Mouse (Mus musculus): ENCODE data around the gene Slc7a11. TPM values are rescaled to one million over a fixed set of nuclear protein-coding genes. Genes with fewer than 3 reads are reported as not detected.

Gene Slc7a11
- polyA plus RNA-seq, 1 experiment from 2014 or later: 3.1 TPM

DNA sequence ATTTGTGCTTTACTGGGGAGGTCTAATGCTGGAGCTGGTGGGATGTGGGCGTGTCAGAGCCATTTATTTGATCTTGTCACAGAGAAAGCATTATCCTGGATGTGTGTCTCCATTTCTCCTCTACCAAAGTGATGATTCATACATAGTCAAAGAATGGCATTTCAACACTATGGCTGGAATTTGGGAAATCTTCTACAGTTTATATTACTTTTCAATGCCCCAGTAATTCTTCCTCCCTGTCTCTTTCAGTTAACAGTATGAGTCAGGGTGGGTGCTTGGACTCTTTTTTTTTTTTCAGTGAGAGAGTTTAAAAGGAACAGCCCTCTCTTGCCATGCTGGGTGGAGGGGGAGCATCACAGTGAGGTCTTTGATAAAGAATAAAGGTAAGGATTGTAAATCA, 441.8 kb downstream of the Slc7a11 start:
- H3K36me3 ChIP-seq: no peaks in the 10 kb centered on the region
- H3K4me3 ChIP-seq: no peak overlapping the region
- no peak overlapping the region for H3K4me2 ChIP-seq
- no peaks in the 10 kb centered on the region for H3K27me3 ChIP-seq
- H3K27ac ChIP-seq (replicated peaks): no peak overlapping the region
- H3K9me3 ChIP-seq: no peaks in the 10 kb centered on the region
- no peak overlapping the region for H3K9ac ChIP-seq
- WGBS: 83% methylated on average over 1 of the region's 1 CpGs
- no peaks in the 10 kb centered on the region for H3K4me1 ChIP-seq (replicated peaks)
- no peak for ATAC-seq (ENCODE audit: low FRiP score, low read depth)

DNA sequence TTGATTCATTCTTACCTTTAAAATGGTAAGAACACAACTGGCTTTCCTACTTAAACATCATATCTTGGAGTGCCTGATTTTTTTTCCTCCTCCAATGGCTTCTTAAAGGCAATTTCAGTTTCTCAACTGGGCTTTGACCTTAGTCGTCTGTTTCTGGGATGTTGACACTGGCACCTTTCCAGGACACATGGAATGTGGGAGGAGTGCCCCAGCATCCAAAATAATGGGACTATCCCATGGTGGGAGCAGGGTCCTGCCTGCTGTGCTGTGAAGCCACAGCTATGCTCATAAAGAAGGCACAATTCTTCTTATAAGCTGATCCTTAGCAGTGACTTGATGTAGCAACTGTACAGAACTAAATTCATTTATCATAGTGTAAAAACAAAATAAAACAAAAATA, 450.5 kb downstream of the Slc7a11 start:
- Histone ChIP-seq H3K27ac (replicated peaks) (no peak overlapping the region), H3K36me3 (no peaks in the 10 kb centered on the region), H3K27me3 (no peaks in the 10 kb centered on the region), H3K9me3 (no peaks in the 10 kb centered on the region), H3K4me2 (no peak overlapping the region), H3K4me1 (replicated peaks) (no peaks in the 10 kb centered on the region), H3K4me3 (no peak overlapping the region), H3K9ac (no peak overlapping the region)
- ATAC-seq (ENCODE audit: low FRiP score, low read depth): no peak
- WGBS: 43% methylated on average over 1 of the region's 1 CpGs

DNA sequence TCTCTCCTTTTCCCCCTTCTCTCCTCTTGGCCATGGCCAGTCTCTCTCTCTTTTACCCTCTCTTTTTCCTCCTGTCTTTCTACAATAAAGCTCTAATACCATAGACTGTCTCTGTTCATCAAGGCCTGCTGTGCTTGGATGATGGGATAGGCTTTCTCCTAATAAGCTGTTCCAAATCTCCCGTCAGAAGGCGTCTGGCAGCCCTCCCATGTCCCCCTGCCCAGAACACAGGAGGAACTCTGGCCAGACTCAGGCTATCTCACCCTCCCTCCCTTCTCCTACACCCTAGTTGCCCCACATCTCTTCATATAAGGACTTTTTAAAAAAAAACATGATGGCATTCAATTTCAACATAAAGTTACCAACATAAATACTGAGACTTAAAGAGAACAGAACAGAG, 456.2 kb downstream of the Slc7a11 start:
- Histone ChIP-seq H3K4me1 (replicated peaks) (no peaks in the 10 kb centered on the region), H3K27me3 (no peaks in the 10 kb centered on the region), H3K4me3 (no peak overlapping the region), H3K9me3 (no peaks in the 10 kb centered on the region), H3K9ac (no peak overlapping the region), H3K4me2 (no peak overlapping the region), H3K36me3 (no peaks in the 10 kb centered on the region), H3K27ac (replicated peaks) (no peak overlapping the region)
- WGBS: 63% methylated on average over 2 of the region's 2 CpGs
- ATAC-seq (ENCODE audit: low FRiP score, low read depth): no peak

DNA sequence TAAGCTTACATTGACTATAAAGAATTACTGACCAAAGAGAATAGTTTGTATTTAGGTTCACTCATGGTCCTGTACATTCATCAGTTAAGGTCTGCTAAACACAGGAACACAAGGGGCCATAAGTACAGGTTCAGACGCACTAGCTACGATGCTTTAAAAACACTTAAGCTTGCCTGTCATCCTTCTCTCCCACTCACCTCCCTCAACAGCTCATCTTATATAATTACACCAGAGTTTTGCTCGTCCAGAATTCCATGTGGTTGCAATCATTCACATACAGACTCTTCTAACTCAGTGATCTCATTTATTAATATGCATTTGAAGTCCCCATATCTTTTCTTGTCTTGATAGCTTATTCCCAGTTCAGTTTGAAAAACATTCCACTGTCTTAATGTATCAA, 458.6 kb downstream of the Slc7a11 start:
- H3K9me3 ChIP-seq: no peaks in the 10 kb centered on the region
- 66% methylated on average over 3 of the region's 3 CpGs for WGBS
- no peak overlapping the region for H3K9ac ChIP-seq
- H3K4me2 ChIP-seq: no peak overlapping the region
- no peak overlapping the region for H3K27ac ChIP-seq (replicated peaks)
- H3K27me3 ChIP-seq: no peaks in the 10 kb centered on the region
- no peaks in the 10 kb centered on the region for H3K4me1 ChIP-seq (replicated peaks)
- H3K36me3 ChIP-seq: no peaks in the 10 kb centered on the region
- ATAC-seq (ENCODE audit: low FRiP score, low read depth): no peak
- H3K4me3 ChIP-seq: no peak overlapping the region

DNA sequence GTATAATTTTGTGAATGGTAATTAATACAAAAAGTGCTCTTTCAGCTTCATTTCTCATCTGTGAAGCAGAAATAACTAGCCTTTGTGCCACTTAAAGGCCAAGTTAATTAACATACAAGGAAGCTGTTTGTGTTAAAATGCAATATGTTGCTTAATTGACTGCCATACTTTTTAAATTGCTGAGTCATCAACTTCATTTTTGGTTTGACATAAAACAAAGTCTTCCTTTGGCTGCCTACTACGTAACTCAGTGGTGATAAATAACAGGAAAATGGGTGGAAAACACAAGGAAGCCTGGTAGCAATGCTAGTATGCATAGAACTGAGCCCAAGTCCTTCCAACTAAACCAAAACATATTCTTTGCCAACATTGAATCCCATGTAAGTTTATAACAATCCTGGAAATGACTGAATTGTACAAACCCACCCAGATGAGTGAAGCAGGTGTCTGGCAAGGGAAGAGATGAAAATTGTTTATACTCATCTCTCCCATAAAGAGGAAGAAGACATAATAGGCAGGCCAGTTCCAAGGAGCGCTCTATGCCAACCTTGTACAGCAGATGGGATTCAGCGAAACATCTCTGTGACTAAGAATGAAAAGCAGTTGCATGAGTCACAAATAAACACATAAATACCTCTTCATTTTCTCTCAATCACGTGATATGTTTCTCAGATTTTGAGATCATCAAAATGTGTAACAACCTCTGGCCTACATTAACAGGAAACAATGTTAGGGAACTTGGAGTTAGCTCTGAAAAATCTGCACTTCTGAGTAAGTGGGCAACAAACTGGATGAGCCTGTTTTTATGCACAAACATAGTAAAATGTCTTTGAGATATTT, 459.8 kb downstream of the Slc7a11 start:
- H3K27me3 ChIP-seq: no peaks in the 10 kb centered on the region
- H3K36me3 ChIP-seq: no peaks in the 10 kb centered on the region
- 85% methylated on average over 4 of the region's 4 CpGs for WGBS
- no peaks in the 10 kb centered on the region for H3K4me1 ChIP-seq (replicated peaks)
- H3K27ac ChIP-seq (replicated peaks): no peak overlapping the region
- no peak for ATAC-seq (ENCODE audit: low FRiP score, low read depth)
- H3K9ac ChIP-seq: no peak overlapping the region
- no peaks in the 10 kb centered on the region for H3K9me3 ChIP-seq
- H3K4me2 ChIP-seq: no peak overlapping the region
- H3K4me3 ChIP-seq: no peak overlapping the region

DNA sequence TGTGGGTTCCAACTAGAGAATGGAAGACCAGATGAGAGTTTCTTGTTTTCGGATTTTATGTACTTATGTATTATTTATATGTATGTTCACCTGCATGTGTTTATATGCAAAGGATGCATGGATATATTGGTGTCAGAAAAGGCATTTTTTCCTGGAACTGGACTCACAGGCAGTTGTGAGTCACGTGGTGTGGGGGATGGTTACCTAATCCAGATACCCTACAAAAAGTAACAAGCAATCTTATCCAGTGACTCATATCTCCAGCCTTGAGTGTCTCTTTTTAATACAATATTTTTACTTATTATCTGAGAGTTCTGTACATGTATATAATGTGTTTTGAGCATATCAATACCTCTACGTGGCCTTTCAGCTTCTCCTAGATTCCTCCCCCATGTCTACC, 469.4 kb downstream of the Slc7a11 start:
- Histone ChIP-seq H3K9me3 (no peaks in the 10 kb centered on the region), H3K9ac (no peak overlapping the region), H3K36me3 (no peaks in the 10 kb centered on the region), H3K27ac (replicated peaks) (no peak overlapping the region), H3K27me3 (no peaks in the 10 kb centered on the region), H3K4me2 (no peak overlapping the region), H3K4me1 (replicated peaks) (no peaks in the 10 kb centered on the region), H3K4me3 (no peak overlapping the region)
- 90% methylated on average over 3 of the region's 3 CpGs for WGBS
- ATAC-seq (ENCODE audit: low FRiP score, low read depth): no peak

DNA sequence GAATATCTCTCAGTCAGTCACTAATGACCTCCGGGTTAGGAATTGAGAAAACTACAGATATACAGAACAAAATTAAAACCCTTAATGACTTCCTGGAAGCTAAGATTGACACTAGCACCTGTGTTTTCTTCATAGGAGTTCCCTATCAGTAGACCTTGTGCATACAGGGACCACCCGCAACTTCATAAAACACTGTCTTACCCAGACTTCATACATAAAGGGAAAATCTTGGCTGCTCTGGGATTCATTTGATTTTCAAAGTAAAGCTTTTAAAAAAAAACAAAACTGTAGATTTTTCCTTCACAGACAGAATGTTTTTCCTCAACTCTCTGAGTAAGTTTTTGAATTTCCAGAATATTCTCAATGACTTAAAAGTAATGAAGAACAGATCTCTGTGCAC, 477.8 kb downstream of the Slc7a11 start:
- Histone ChIP-seq H3K27ac (replicated peaks) (no peak overlapping the region), H3K4me3 (no peak overlapping the region), H3K9ac (no peak overlapping the region), H3K9me3 (no peaks in the 10 kb centered on the region), H3K27me3 (no peaks in the 10 kb centered on the region), H3K4me1 (replicated peaks) (no peaks in the 10 kb centered on the region), H3K36me3 (no peaks in the 10 kb centered on the region), H3K4me2 (no peak overlapping the region)
- ATAC-seq (ENCODE audit: low FRiP score, low read depth): no peak
- WGBS: 92% methylated on average over 2 of the region's 2 CpGs

DNA sequence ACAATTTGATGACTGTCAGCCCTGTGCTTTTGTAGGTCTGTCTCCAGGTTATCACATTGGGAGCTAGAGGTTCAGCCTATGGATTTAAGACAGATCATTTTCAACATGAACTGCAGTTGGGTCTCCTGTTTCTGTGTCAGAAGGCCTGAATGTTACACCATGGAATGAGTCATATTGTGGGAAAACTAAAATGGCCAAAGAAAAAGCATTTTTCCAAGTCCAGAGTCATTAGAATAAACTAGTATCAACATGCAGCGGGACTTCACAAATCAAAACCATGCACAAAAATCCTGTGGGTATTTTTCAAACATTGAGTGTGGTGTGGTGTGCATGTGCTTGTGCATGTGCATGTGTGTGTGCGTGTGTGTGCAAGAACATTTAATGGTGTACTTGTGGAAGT, 482.8 kb downstream of the Slc7a11 start:
- ATAC-seq (ENCODE audit: low FRiP score, low read depth): no peak
- no peak overlapping the region for H3K4me3 ChIP-seq
- H3K4me2 ChIP-seq: no peak overlapping the region
- H3K27ac ChIP-seq (replicated peaks): no peak overlapping the region
- H3K9ac ChIP-seq: no peak overlapping the region
- H3K36me3 ChIP-seq: no peaks in the 10 kb centered on the region
- H3K9me3 ChIP-seq: no peaks in the 10 kb centered on the region
- H3K27me3 ChIP-seq: no peaks in the 10 kb centered on the region
- 96% methylated on average over 2 of the region's 2 CpGs for WGBS
- H3K4me1 ChIP-seq (replicated peaks): no peaks in the 10 kb centered on the region

DNA sequence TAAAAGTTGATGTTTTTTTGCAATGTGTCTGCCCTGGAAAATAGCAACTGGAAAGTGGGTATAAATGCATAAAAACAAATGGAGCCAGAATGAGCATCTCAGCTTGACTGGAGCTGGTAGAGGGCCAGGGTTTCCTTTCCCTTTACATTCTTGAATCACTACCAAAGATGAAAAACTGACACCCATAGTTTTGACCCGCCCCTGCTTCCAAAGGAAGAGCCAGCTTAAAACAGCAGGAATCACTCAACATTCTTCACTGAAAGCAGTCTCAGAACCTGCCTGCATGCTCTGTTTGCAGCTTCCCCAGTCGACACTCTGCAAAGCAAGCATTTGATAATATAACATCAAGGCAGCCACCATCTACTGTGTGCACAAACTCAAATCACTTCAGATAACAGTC, 496.6 kb downstream of the Slc7a11 start:
- no peaks in the 10 kb centered on the region for H3K36me3 ChIP-seq
- H3K4me3 ChIP-seq: no peak overlapping the region
- no peak overlapping the region for H3K4me2 ChIP-seq
- ATAC-seq (ENCODE audit: low FRiP score, low read depth): no peak
- H3K4me1 ChIP-seq (replicated peaks): no peaks in the 10 kb centered on the region
- 59% methylated on average over 2 of the region's 2 CpGs for WGBS
- no peak overlapping the region for H3K9ac ChIP-seq
- no peaks in the 10 kb centered on the region for H3K27me3 ChIP-seq
- H3K9me3 ChIP-seq: no peaks in the 10 kb centered on the region
- no peak overlapping the region for H3K27ac ChIP-seq (replicated peaks)

DNA sequence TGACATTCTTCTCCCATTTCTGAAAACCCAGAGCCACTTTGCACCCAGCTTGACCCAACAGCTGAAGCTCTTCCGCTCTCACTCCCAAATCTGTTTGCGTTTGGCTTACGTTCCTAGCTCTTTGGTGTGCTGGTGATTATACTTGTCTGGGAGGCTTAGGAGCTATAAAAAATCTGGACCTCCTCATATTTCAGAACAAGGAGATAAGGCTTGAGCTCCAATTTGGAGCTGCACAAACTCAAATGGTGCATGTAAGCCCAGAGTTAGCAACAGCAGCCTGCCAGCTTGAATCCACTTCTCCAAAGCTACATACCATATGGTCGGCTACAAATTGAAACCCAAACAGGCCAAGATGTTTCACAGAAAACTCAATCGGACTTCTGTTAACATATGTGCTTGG, 498.6 kb downstream of the Slc7a11 start:
- 84% methylated on average over 5 of the region's 5 CpGs for WGBS
- no peaks in the 10 kb centered on the region for H3K27me3 ChIP-seq
- H3K36me3 ChIP-seq: no peaks in the 10 kb centered on the region
- H3K27ac ChIP-seq (replicated peaks): no peak overlapping the region
- H3K9me3 ChIP-seq: no peaks in the 10 kb centered on the region
- ATAC-seq (ENCODE audit: low FRiP score, low read depth): no peak
- H3K9ac ChIP-seq: no peak overlapping the region
- no peaks in the 10 kb centered on the region for H3K4me1 ChIP-seq (replicated peaks)
- no peak overlapping the region for H3K4me2 ChIP-seq
- H3K4me3 ChIP-seq: no peak overlapping the region

DNA sequence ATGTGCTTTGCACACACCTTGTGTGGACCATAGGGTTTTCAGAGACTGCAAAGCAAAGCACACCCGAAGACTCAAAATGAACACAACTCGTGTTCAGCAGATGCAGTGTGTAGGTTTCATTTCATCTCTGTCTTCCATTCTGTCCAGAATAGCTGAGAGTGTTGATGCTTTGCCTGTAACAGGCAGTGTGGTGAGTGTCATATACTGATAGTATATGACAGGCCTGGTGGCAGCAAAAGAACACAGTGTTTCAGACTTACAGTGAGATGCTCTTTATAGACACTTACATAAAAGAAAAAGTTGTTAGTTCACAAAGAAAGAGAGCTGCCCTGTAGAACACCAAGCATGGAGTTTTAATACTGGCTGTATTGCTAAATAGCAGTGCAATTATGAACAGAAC, 505.8 kb downstream of the Slc7a11 start:
- H3K27me3 ChIP-seq: no peaks in the 10 kb centered on the region
- no peaks in the 10 kb centered on the region for H3K9me3 ChIP-seq
- no peak for ATAC-seq (ENCODE audit: low FRiP score, low read depth)
- H3K36me3 ChIP-seq: no peaks in the 10 kb centered on the region
- H3K4me2 ChIP-seq: no peak overlapping the region
- no peak overlapping the region for H3K9ac ChIP-seq
- WGBS: 87% methylated on average over 2 of the region's 2 CpGs
- no peaks in the 10 kb centered on the region for H3K4me1 ChIP-seq (replicated peaks)
- H3K27ac ChIP-seq (replicated peaks): no peak overlapping the region
- H3K4me3 ChIP-seq: no peak overlapping the region

DNA sequence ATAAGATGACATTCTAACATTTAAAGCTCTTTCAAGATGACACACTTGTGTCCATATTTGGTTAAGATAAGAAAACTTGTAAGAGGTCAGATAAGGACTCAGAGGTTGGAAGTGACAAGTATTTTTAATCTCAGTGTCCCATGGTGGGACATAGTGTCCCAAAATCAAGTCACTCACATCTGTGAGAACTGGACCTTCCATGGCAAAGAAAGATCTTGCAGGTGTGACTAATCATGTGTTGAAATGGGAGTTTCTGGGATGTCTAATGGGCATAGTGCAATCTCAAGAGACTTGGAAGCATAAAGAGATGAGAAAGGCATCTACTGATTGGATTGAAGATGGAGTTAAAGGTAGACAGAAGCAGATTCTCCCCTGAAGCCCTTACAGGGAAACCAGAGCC, 513.9 kb downstream of the Slc7a11 start:
- H3K4me1 ChIP-seq (replicated peaks): no peaks in the 10 kb centered on the region
- H3K4me2 ChIP-seq: no peak overlapping the region
- H3K9me3 ChIP-seq: no peaks in the 10 kb centered on the region
- H3K4me3 ChIP-seq: no peak overlapping the region
- H3K27ac ChIP-seq (replicated peaks): no peak overlapping the region
- H3K27me3 ChIP-seq: no peaks in the 10 kb centered on the region
- ATAC-seq (ENCODE audit: low FRiP score, low read depth): no peak
- H3K36me3 ChIP-seq: no peaks in the 10 kb centered on the region
- H3K9ac ChIP-seq: no peak overlapping the region
